Mouse (Mus musculus) megakaryocyte, embryonic 14.5 days (primary cell): ENCODE results near the gene Gja4. TPM values are rescaled to one million over a fixed set of nuclear protein-coding genes. Genes with fewer than 3 reads are reported as not detected.

Experiments
- H3K27me3 ChIP-seq: replicated peaks from 2 replicates; pipeline ENCODE3; 2012; ENCODE audit warnings: inconsistent platforms
- H3K36me3 ChIP-seq: replicated peaks from 2 replicates; pipeline ENCODE3; 2012; ENCODE audit warnings: low read length, inconsistent platforms, mixed read lengths
- H3K4me1 ChIP-seq: 2 replicates; pipeline ENCODE4 v1.6.1; 2012; ENCODE audit warnings: inconsistent platforms
- H3K4me3 ChIP-seq: replicated peaks from 2 replicates; pipeline ENCODE3; 2012; ENCODE audit warnings: moderate library complexity, mild to moderate bottlenecking, inconsistent platforms
- H3K9me3 ChIP-seq: 2 replicates; pipeline ENCODE4 v1.6.1; 2012; ENCODE audit warnings: inconsistent platforms
- FLI1 ChIP-seq: IDR thresholded peaks from 2 replicates; pipeline ENCODE4 v1.6.1; 2012; ENCODE audit warnings: low read length, inconsistent platforms, mixed read lengths
- GATA1 ChIP-seq: IDR thresholded peaks from 3 replicates; pipeline ENCODE4 v1.6.1; 2012; ENCODE audit warnings: mixed read lengths, low read length, inconsistent platforms, borderline replicate concordance
- polyA plus RNA-seq: library from polyadenylated mRNA; stranded (reverse); fragments of >175 nt; gene quantifications from 2 replicates; pipeline ENCODE4 v1.2.3, GENCODE M21; 2012; ENCODE audit warnings: low replicate concordance; ENCODE audit not compliant: insufficient read depth

Gja4 gene
- polyA plus RNA-seq, 1 experiment: 0.72 TPM

DNA sequence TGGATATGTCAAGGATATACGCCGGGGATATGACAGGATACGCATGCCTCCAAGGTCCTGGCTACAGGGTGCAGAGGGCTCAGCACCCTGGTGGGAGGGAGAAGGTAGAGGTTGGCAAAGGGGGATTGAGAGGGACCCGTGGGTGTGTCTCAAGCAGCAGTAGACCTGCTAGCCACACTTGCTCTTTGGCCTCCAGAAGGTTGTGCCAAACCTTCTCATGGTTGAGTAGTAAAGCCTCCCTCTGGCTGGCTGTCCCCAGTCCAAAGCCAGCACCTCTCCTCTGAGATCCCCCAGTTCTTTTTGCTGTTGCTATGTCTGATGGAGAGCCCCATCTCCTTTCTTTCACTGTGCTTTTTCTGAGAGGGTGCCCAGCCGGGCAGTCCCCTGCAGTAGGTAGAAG lies 11.4 kb upstream of the Gja4 start:
- TF ChIP-seq FLI1: no peak
- TF ChIP-seq GATA1: no peak
- Histone ChIP-seq H3K9me3 (no peaks in the 10 kb centered on the region), H3K4me3 (no peak overlapping the region), H3K4me1 (peaks cover 24% of the 10 kb centered on the region), H3K27me3 (peaks cover 47% of the 10 kb centered on the region), H3K36me3 (no peaks in the 10 kb centered on the region)

DNA sequence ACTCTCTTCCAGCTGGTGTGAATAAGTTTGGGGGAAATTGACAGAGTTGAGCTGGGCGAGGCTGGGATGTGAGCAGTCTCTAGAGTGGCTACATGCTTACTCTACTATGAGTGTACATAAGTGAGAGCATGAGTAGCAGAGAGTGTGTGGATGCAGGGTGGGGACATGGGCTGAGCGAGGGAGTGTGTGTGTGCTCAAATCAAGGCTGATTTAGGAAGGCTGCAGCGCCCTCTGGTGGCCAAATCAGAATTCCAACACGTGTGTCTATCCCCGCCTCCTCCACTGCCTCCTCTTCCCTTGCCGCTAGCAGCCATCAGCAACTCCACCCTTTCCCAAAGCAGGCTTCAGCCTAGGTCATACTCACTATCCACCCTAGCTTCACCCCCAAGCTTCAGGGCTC lies 10.9 kb upstream of the Gja4 start:
- peaks cover 25% of the 10 kb centered on the region for H3K4me1 ChIP-seq
- no peaks in the 10 kb centered on the region for H3K9me3 ChIP-seq
- peak overlapping the region; percentile 42 for H3K4me3 ChIP-seq
- H3K27me3 ChIP-seq: peaks cover 42% of the 10 kb centered on the region
- TF ChIP-seq GATA1 (no peak), FLI1 (no peak)
- no peaks in the 10 kb centered on the region for H3K36me3 ChIP-seq

DNA sequence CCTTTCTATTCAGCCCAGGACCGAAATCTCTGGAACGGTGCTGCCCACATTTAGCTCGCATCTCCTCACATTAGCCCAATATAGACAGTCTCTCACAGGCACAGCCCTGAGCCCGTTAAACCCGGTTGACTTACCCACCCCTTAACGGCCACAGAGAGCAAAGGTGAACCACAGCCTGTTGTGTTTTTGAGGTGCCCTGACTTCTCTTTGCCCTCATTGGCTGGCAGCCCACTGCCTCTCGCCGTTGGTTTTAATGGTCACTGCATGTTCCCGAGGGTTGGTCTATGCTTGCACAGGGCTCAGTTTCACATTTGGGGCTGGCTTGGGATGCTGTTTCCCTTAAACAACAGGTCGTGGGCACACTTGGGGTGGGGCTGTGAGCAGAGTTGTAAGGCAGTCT lies 10.5 kb upstream of the Gja4 start:
- H3K9me3 ChIP-seq: no peaks in the 10 kb centered on the region
- no peaks in the 10 kb centered on the region for H3K36me3 ChIP-seq
- H3K4me3 ChIP-seq: no peak overlapping the region
- no peak for TF ChIP-seq GATA1
- TF ChIP-seq FLI1: no peak
- peaks cover 37% of the 10 kb centered on the region for H3K27me3 ChIP-seq
- H3K4me1 ChIP-seq: peaks cover 26% of the 10 kb centered on the region

DNA sequence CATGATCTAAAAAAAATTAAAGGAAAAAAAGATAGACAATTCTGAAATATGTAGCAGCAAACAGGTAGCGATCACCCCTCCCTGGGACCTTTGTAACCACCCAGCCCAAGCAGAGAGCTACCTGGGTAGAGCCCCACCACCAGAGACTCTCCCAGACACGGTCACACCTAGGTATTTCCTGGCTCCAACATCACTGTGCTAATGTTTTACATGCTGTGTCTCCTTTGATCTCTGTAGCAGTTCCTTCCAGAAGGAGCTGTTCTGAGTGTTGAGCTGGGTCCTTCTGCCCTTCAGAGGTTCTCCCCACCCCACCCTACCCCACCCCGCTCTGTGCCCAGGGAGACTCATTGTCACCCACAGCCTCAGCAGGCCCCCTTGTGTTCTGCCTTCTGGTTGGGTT lies 9.8 kb upstream of the Gja4 start:
- TF ChIP-seq GATA1 (no peak), FLI1 (no peak)
- Histone ChIP-seq H3K27me3 (peaks cover 33% of the 10 kb centered on the region), H3K4me1 (peaks cover 26% of the 10 kb centered on the region), H3K9me3 (no peaks in the 10 kb centered on the region), H3K36me3 (no peaks in the 10 kb centered on the region), H3K4me3 (no peak overlapping the region)

DNA sequence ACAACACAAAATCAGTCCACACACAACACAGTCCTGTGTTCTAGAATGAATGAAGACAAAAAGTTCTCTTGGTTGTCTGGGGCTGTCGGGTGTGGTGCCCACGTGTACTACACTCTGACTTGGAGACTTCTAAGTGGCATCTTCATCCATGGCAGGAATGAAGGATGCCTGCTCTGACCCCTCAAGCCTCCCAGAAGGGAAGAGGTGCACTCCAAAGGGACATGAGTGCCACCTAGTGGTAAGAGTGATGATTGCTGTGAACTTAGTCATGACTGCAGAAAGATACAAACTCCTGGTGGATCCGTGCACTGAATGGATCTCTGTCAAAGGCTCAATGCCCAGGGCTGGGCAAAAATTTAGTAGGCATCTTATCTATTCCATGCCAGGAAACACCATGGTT lies 5.8 kb upstream of the Gja4 start:
- Histone ChIP-seq H3K4me1 (peaks cover 21% of the 10 kb centered on the region), H3K4me3 (no peak overlapping the region), H3K27me3 (peaks cover 26% of the 10 kb centered on the region), H3K36me3 (no peaks in the 10 kb centered on the region), H3K9me3 (no peaks in the 10 kb centered on the region)
- TF ChIP-seq GATA1 (no peak), FLI1 (no peak)

DNA sequence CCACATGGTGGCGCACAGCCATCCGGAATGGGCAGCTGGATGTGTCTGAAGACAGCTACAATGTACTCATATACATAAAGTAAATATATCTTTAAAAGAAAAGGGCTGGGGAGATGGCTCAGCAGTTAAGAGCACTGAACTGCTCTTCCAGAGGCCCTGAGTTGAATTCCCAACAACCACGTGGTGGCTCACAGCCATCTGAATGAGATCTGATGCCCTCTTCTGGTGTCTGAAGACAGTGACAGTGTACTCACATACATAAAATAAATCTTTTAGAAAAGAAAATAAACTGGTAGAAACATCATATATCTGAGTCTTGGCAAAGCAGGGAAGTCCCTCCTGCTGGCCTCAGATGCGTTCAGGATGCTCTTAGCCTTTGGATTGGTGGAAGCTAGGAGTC lies 3.3 kb upstream of the Gja4 start:
- Histone ChIP-seq H3K27me3 (peaks cover 41% of the 10 kb centered on the region), H3K36me3 (no peaks in the 10 kb centered on the region), H3K9me3 (no peaks in the 10 kb centered on the region), H3K4me3 (no peak overlapping the region), H3K4me1 (peaks cover 34% of the 10 kb centered on the region)
- TF ChIP-seq GATA1 (no peak), FLI1 (no peak)

DNA sequence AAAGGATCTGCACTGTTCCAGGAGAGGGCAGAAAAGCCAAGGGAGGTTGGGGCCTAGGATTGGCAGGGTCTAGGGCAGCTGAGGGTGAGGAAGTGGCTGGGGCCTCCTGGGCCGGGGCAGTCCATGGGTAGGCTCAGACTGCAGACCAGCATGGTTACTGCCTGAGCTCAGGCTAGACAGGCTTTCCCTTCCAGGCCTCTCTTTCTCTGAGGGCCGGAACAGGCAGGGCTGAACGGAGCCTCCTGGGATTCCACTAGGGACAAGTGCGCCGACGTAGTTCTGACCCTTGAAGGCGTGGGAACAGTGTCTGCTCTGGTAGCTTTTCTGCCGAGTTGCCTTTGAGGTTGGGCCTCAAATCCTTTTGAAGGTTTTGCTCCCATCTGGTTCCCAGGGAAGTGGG lies 1.9 kb upstream of the Gja4 start:
- H3K9me3 ChIP-seq: no peaks in the 10 kb centered on the region
- peaks cover 34% of the 10 kb centered on the region for H3K4me1 ChIP-seq
- no peaks in the 10 kb centered on the region for H3K36me3 ChIP-seq
- TF ChIP-seq GATA1: no peak
- H3K27me3 ChIP-seq: peaks cover 54% of the 10 kb centered on the region
- H3K4me3 ChIP-seq: no peak overlapping the region

DNA sequence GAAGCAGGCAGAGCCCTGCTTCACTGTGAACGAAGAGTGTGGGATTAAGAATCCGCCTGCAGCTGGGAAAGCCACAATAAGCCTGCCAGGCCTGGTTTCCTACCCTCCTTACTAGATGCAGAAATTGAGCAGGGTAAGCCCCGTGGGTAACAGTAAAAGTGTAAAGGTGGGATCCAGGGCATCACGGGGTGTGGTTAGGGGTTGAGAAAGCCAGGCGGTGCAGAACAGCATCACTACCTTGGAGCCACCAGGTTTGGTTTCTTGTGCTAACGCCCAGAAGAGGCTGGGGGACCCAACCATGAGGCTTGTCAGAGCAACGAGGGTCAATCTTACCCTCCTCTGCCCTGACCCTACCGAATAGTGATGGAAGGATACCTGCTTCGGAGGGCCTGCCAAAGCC lies 746 bp upstream of the Gja4 start:
- H3K4me3 ChIP-seq: no peak overlapping the region
- H3K4me1 ChIP-seq: peaks cover 30% of the 10 kb centered on the region
- H3K9me3 ChIP-seq: no peaks in the 10 kb centered on the region
- TF ChIP-seq FLI1: no peak
- TF ChIP-seq GATA1: no peak
- H3K27me3 ChIP-seq: peaks cover 58% of the 10 kb centered on the region
- no peaks in the 10 kb centered on the region for H3K36me3 ChIP-seq

DNA sequence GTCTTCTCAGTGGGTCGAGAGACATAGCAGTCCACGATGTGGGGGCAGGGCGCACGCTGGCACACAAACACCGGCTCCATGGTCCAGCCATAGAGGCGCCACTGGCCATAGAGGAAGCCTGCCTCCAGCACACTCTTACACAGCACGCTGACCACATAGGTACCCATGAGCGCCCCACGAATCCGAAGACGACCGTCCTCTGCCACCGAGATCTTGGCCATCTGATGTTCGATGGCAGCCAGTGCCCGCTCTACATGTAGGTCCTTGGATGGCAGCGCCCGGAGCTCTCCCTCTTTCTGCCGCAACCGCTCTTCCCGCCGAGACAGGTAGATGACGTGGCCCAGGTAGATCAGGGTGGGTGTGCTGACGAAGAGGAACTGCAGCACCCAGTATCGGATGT lies 1.5 kb downstream of the Gja4 start:
- Histone ChIP-seq H3K4me3 (no peak overlapping the region), H3K36me3 (no peaks in the 10 kb centered on the region), H3K9me3 (no peaks in the 10 kb centered on the region), H3K27me3 (peaks cover 53% of the 10 kb centered on the region), H3K4me1 (peaks cover 30% of the 10 kb centered on the region)
- TF ChIP-seq FLI1 (no peak), GATA1 (no peak)

DNA sequence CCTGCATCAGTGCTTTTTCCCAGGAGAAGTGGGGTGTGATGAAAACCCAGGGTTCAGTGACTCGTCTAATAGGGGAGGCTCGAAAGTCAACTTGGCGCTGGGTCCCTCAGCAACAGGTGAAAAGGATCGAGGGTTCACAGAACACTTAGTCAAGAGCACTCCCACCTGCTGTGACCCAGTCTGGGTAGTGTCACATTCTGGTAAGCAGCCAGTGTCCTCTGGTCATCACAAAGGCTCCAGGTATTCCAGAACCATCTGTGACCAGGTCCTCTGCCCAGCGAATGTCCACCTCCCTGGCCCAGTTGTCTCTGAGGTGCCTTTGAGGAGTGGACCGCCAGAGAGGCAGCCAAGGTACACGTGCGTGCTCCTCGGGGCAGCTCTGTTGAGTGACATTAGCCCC lies 2.3 kb downstream of the Gja4 start:
- H3K9me3 ChIP-seq: no peaks in the 10 kb centered on the region

DNA sequence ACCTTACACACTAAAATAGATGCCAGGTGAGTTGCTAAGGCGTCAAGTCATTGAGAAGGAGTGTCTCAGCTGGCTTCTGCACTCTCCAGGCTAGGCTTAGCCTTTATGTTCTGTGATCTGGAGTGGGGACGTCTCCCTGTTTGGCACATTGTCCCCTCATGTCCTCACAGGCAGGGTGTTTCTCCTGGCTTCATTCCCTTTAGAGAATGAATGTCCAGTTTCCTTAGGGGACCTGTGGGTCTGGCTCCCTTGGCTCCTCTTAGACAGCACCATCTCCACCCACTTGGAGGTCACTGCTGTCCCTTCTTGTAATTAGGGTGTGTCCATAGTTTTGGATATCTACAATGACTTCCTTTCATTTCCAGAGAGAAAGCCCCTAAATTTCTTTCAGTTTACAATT lies 6.9 kb downstream of the Gja4 start:
- Histone ChIP-seq H3K36me3 (no peaks in the 10 kb centered on the region), H3K4me1 (peaks cover 20% of the 10 kb centered on the region), H3K9me3 (no peaks in the 10 kb centered on the region), H3K4me3 (no peak overlapping the region), H3K27me3 (peaks cover 33% of the 10 kb centered on the region)
- no peak for TF ChIP-seq FLI1
- TF ChIP-seq GATA1: no peak

More for the DNA sequence above, 2.3 kb downstream of the Gja4 start:
- TF ChIP-seq FLI1 (no peak), GATA1 (no peak)
- H3K36me3 ChIP-seq: no peaks in the 10 kb centered on the region
- H3K4me3 ChIP-seq: no peak overlapping the region
- peaks cover 34% of the 10 kb centered on the region for H3K4me1 ChIP-seq
- H3K27me3 ChIP-seq: peaks cover 56% of the 10 kb centered on the region

DNA sequence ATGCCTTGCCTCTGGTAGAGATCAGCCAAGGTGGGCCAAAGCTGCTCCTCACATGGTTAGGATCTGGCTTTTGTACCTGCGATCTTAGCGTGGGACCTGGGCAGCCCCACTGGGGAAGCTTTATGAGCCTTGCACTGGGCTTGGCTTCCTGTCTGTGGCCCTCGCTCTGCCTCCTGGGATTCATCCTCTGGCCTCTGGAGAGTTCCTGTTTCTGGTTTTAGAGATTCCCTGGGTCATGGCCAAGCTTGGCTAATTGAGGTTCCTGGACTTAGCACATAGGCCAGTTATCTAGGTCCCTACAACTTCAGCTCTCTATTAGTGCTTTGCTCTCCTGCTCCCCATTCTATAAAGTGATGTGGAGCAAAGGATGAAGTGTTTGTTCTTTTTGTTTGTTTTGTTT lies 10.0 kb downstream of the Gja4 start:
- no peak for TF ChIP-seq GATA1
- no peak for TF ChIP-seq FLI1
- no peaks in the 10 kb centered on the region for H3K9me3 ChIP-seq
- H3K27me3 ChIP-seq: peaks cover 26% of the 10 kb centered on the region
- H3K4me1 ChIP-seq: peaks cover 18% of the 10 kb centered on the region
- H3K36me3 ChIP-seq: no peaks in the 10 kb centered on the region
- no peak overlapping the region for H3K4me3 ChIP-seq
